Mouse (Mus musculus) heart, postnatal 36 days (tissue): ENCODE measurements around the gene Eme1. TPM values are rescaled to one million over a fixed set of nuclear protein-coding genes. Genes with fewer than 3 reads are reported as not detected.
"Not testable (repeated sequence)": the region's sequence is repeated elsewhere in the genome, so short reads cannot be mapped to it uniquely, and the experiment has no call there.

ENCODE experiments used
- DNase-seq, 2 experiments: peaks; one replicate each; pipeline ENCODE4 v3.0.0; 2021 to 2022
- intact Hi-C: fragments of 180-260 bp; cut with DNase I; formaldehyde crosslinking; loops from one replicate; pipeline ENCODE4 v1.15.1; 2025
- total RNA-seq, 2 experiments: library from RNA; stranded (reverse); gene quantifications; 2 replicates each; pipeline ENCODE4 v1.2.3; 2021

Gene Eme1
- total RNA-seq, 2 experiments from 2014 or later, result 0.25 TPM; not detected in 1

DNA sequence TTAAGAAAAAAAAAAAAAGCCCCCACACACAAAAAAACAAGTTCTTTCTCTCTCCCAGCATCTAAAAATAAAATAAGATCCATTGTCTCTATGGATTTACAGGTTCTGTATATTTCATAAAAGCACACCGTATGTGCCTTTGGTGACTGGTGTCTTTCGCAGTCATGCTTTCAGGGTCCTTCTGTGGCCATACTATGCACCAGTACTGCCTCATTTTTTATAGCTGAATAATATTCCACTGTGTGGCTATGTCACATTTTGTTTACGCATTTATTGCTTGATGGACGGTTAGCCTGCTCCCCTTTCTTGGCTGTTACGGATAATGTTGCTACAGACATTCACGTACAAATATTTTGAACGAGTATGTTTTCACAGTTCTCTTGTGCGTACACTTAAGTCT is 791 bp downstream of the Eme1 start:
- intact Hi-C loops, result no loop called here
- no peak for DNase-seq

DNA sequence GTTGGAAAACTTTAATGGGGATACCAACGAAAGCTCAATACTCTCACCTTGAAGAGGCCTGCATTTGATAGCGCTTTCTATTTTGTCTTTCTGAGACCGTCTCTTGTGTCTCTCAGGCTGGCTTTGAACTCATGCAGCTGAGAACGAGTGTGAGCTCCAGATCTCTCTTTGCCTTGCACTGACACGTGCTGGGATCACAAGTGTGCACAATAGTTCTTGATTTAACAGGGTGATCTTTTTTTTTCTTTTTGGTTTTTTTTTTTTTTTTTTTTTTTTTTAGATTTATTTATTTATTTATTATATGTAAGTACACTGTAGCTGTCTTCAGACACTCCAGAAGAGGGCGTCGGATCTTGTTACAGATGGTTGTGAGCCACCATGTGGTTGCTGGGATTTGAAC is 2.5 kb downstream of the Eme1 start:
- intact Hi-C loops, DNase-seq: not testable (repeated sequence)

DNA sequence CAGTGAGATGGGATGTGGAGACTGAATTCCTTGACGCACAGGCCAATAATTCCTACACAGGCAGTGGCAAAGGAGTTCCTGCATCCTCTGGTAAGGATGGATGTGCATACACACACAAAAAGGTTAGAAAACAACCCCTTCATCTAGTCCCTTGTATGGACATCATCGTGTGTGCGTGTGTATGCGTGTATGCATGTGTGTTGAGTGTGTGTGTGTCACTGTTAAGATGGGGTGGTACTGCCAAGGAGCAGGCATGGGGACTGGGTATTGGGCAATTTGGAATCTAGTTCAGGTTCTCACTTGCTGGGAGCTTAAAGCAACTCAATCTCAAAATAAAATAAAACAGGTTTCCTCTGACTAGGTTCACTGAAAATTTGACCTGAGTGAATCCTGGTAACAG is 7.3 kb downstream of the Eme1 start:
- no peak for DNase-seq
- intact Hi-C loops, result no loop called here

DNA sequence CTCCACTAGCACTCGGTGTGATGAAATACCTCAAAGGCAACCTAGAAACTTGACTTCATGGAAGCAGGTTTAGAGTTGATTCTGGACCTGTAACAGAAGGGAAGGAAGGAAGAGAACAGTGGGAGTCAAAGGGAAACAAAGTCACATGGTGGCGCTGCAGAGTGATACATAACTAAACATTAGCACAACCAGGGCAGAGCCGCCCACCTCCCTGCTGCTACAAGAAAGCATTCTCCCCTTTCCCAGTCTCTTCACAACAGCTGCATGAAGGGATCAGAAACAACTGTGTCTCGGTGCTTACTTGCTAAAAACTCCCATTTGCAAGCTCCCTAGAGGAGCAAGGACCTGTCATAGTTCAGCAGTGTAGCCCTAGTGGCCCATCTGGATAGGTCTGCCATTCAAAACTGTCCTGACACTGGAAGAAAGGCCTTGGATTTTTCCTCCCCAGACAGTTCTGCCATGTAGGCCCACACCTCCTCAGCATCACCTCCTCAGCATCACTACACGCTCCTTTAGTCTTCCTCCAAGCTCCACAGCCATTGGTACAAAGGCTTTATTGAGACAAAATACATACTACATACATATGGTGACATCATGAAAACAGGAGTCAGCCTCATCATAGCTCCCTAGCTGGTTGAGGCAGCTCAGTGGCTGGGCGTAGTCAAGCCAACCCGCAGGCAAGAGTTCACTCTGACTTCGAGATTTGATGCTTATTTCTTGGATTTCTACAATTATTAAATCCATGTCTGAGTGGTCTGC is 9.1 kb downstream of the Eme1 start:
- intact Hi-C loops, result no loop called here

DNA sequence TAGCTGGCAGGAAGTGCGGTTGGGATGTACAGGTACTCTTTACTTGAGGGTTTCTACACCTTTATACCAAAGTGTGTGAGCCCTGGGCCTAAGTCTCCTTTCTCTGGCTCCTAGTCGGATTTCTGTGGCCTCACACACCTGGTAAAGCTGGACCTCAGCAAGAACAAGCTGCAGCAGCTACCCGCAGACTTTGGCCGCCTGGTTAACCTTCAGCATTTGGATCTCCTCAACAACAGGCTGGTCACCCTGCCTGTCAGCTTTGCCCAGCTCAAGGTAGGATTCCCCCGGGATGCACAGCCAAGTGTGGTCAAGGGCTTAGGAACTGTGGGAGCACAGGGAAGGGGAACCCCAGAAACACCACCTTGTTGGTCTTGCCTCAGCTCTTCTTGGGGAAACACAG is 19.3 kb downstream of the Eme1 start:
- intact Hi-C loops, result loop anchor here (5.0 kb wide), 1 partner anchor 83 kb away; no protein-coding TSS in a partner anchor
- no peak for DNase-seq

More for the DNA sequence above, 9.1 kb downstream of the Eme1 start:
- no peak for DNase-seq

DNA sequence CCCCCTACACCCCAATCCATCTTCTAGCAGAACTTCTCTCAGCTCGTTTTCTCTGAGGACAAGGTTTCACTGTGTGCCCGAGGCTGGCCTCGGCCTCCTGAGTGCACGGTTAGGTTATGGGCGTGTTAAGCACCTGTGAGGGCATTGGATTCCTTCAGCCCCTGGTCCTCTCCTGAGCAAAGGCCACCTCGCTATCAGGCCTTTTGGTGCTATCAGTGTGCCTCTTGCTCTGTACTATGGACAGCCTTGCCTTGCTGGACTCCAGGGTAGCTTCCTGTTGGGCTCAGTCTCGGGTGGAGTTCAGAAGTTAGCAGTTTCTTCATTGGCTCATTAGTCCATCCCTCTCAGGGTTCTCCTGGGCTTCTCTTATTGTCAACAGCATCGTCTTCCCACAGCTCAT is 20.8 kb downstream of the Eme1 start:
- DNase-seq, result no peak
- intact Hi-C loops, result loop anchor here (5.0 kb wide), 1 partner anchor 84 kb away; no protein-coding TSS in a partner anchor

DNA sequence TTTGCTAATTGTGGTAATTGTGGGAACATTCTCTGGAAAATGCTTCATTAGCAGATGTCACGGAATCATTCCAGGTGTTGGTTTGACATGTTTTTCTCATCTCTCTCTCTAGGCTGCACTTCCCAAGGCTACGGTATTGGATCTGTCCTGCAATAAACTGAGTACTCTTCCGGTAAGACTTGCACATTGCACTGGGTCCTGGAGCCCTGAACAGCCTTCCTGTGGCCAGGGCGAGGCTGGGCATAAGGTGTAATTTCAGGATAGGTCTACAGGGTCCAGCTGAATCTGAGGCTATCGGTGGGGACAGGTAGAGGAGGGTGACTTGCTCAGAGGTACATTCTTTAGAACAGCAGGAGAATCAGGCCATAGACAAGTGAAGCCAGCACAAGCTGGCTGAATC is 21.8 kb downstream of the Eme1 start:
- no peak for DNase-seq
- intact Hi-C loops, result loop anchor here (5.0 kb wide), 1 partner anchor 85 kb away; no protein-coding TSS in a partner anchor

DNA sequence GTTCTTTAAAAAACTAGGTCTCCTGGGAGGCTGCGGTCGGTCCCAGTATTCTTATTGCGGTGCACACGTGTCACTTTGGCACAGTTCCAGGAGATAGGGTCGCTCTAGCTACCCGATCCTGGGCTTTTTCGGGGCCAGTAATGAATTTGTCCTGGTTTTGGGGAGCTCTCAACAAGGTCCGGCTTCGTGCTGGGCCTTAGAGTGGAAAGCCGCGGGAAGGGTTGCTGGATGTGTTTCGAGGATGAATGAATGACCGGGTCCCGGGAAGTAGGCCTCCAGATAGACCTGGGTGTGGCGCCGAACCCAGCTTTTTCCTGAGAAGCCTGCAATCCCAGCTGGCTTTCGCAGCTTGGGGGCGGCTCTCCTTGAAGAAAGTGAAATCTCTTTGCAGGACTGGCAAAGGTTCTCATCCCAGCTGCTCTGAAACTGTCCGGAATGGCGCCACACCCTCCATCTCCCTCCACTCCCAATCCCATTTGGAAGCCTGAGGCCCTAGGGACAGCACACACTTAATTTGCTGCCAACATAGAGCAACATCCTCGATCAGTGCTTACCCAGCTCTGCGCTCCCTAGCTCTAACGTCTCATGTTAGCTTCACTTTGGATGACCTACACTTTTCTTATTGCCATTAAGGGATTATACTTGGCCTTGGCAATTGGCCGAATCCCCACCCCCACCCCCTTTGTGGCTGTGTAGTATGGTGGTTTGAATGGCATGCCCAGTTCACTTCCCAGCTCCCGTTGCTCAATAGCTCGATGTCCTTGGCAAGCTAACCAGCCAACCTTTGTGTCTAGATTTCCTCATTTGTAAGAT is 23.4 kb downstream of the Eme1 start:
- peak; percentile 45 to 60 for DNase-seq
- intact Hi-C loops, result loop anchor here (5.0 kb wide), 1 partner anchor 87 kb away; no protein-coding TSS in a partner anchor

DNA sequence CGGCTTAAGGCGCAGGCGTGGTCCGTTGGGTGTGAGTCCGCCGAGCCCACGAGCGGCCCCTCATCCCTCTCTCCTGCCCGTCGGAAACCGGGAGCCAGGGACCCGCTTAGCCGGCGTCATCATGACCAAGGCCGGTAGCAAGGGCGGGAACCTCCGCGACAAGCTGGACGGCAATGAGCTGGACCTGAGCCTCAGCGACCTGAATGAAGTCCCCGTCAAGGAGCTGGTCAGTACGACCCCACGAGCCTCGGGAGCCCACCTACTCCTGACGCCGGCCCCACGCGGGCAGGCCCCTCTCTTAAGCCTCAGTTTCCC is 23.9 kb downstream of the Eme1 start:
- intact Hi-C loops, result loop anchor here (5.0 kb wide), 1 partner anchor 87 kb away; no protein-coding TSS in a partner anchor
- no peak for DNase-seq

DNA sequence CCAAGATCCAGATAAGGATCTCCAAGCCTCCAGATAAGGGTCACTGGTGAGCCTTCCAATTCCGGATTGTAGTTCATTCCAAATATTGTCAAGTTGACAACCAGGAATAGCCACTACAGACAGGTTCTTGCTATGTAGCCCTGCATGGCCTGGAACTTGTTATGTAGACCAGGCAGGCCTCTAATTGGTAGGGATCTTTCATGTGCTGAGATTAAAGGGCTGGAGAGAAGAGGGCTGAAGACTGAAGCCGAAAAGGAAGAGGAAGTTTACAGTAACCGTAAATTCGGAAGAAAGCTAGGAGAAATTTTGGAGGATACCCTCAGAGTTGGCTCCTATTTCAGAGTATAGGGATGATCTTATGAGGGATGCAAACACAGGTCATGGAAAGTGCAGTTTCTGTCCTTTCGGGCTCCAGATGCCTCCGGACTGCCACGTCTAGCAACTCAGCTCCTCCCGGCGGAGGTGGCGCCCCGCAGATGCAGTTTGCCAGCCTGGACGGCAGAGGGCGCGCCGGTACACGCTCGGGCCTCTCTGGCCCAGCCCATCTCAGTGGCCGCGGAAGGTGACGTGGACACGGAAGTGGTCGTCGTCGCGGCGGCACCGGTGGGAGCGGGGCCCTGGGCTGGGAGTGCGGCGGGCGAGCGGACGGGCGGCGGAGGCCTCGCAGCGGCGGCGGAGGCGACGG is 24.4 kb downstream of the Eme1 start, which contains the start of gene Lrrc59:
Gene Lrrc59, plus strand, starts transcription at position 569 of the 685 bp plus-strand sequence.
- DNase-seq, result peak; percentile 97 to 98
- intact Hi-C loops, result no loop called here

DNA sequence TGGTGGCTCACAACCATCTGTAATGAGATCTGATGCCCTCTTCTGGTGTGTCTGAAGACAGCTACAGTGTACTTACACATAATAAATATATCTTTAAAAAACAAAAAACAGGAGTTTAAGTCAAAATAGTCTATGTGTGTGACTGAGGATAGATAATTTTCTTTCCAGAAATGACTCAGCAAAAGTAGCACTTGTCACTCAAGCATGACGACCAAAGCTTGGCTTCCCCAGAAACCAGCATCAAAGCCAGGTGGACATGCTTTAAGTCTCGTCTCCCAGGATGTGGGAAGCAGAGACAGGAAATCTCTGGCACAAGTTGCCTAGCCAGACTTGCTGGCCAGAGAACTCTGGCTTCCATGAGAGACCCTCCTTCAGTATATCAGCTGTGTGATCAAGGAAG is 31.6 kb downstream of the Eme1 start:
- intact Hi-C loops, result no loop called here

DNA sequence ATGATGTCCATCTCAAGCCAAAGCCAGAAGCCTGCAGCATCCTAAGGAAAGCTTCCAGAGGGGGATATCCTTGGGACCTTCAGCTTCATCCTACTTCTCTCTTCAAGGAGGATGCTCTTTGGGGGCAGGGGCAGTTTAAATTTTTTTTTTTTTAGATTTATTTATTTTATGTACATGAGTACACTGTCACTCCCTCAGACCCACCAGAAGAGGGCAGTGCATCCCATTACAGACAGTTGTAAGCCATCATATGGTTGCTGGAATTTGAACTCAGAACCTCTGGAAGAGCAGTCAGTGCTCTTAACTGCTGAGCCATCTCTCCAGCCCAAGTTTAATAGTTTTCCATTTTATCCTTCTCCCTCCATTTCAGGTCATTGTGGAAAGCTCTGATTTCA is 32.3 kb downstream of the Eme1 start:
- intact Hi-C loops, result no loop called here
- no peak for DNase-seq

More for the DNA sequence above, 31.6 kb downstream of the Eme1 start:
- no peak for DNase-seq

DNA sequence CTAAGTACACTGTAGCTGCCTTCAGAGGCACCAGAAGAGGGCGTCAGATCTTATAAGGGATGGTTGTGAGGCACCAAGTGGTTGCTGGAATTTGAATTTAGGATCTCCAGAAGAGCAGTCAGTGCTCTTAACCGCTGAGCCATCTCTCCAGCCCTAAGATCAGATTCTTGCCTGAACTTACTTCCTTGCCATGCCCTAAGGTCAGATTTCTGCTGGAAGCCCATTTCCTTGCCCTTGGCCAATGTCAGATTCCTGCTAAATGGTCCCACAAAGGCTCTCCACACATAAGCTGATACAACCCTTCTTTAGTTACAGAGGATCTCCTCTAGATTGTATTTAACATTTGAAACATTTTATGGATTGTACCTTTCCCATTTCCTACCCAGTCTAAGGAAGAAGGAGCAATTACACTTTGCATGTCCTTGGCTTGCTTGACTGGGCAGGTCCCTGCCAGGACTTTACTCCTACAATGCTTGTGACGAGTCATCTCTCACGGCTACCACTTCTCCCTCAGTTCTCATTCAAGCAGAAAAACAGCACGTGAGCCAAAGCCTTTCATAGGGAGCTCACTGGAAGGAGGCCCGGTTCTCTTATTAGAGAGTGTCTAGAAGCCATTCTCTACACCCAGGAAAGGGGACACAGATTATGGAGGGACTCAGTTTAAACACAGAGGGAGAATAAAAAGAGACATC is 32.9 kb downstream of the Eme1 start:
- intact Hi-C loops, result no loop called here
- DNase-seq, result no peak

DNA sequence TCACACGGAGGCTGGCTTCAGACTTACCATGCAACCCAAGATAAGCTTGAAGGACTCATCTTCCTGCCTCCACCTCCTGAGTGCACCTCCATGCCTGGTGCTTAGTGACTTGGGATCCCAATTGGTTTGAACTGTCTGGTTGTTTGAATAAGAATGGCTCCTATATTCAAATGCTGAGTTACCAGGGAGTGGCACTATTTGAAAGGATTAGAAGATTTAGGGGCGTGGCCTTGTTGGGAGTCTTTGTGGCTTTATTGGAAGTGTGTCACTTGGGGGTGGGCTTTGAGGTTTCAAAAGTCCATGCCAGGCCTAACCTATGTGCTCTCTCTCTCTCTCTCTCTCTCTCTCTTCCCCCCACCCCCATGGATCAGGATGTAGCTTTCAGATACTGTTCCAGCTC is 36.1 kb downstream of the Eme1 start:
- intact Hi-C loops, result no loop called here
- no peak for DNase-seq

DNA sequence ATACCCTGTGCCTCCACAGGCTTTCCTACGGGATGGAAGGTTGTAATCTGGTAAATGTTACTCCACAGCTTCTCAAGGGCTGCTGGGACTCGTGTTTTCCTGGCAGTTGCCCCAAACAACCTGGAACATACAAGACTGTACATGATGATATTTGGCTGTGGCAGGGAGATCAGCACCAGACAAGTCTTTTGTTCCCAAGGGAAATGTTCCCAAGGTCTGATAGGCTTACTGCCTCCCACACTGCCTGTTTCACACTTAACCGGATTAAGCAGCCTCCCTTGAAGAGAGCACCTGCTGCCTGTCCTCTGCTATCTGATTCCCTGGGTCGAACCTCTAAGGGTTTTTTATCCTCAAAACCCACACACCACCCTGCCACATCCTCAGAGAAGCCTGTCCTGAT is 38.3 kb downstream of the Eme1 start:
- intact Hi-C loops, result no loop called here
- DNase-seq, result no peak

DNA sequence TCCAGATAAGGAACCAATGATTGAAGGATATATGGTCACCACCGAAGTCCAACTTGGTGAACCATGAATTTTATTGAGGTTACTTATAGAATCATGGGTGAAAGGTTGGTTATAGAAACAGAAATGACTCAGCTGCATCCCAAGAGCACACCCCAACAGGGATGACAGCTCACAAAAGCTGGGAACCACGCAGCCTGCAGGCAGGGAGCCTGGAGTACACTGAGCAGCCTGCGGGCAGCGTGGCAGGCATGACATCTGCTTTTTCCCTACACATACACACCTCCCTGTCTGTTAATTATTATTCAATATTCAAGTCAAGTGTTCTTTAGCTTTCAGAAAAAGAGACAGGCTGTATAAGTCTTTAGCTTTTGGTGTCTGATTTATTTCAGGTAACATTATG is 39.2 kb downstream of the Eme1 start:
- DNase-seq, result no peak
- intact Hi-C loops, result no loop called here

DNA sequence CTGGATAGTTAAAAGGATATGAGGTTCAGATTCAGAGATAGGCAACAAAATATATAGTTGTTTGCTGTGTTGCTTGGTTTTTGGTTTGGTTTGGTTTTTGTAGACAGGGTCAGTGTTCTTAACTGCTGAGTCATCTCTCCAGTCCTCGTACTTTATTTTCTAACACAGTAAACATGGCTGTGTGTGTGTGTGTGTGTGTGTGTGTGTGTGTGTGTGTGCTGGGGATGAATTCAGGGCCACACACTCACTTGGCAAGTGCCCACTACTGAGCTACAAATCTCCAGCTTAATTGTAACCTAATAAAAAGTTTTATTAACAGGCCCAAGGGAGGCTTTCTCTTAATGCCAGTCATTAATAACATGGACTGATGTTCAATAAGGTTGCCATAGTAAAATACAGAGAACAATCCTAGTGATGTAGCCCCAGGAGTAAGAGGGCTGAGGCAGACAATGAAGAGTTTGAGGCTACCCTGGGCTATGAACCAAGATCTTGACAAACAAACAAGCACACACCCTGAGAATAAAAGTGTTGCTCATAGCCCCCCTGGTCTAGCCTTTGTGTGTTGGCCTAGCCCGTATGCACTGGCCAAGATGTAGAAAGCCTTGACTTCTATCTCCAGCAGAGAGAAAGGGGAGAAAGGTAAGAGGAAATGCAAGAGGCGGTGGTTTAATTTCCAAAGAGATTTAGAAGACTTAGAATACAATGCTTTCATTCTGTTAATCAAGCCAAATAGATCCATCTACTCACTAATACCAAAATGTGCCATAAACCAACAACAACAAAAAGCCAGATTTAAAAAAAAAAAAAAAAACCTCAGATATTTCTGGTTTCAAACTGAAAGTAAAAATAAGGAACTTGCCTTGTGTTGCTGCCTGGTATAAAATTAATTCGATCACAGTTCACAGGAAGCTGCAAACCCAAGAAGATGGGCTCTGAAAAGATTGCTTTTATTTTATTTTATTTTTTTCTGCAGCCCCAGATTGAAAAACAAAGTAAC is 42.7 kb downstream of the Eme1 start:
- DNase-seq, result no peak
- intact Hi-C loops, result no loop called here

DNA sequence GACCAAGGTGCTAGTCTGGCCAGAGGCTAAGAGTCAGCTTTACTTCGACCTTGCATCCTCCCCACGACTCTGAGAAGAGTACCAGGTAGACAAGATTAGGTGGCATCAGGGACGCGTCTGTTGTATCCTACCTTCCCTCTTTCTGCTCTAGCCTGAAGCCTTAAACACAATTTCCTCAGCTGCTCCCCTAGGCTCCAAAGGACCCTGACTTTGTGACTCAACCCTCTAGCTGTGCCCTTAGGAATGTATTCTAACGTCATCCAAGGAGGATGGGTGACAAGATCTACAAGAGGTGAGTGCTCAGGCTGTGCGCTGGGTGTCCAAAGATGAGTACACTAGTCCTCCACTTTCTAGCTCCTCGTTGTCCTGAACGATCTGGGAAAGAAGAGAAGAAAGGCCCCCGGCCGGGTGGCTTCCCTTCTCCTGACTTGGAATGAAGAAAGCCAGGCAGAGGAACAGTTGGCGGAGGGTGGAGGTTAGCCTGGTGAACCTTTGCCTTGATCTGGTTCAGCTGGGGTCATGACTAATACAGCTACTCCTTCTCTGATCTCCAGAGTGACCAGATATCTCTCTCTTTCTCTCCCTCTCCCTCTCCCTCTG is 51.3 kb downstream of the Eme1 start:
- no peak for DNase-seq
- intact Hi-C loops, result loop anchor here (2.0 kb wide), 1 partner anchor 54 kb away; the partner anchor contains the start of gene Rsad1
